Mouse (Mus musculus) stomach, embryonic 15.5 days (tissue): ENCODE data around the gene Bpifa6. TPM values are rescaled to one million over a fixed set of nuclear protein-coding genes. Genes with fewer than 3 reads are reported as not detected.
A peak's percentile ranks its signal among the peaks of the same experiment; 100 is the strongest.
"Not testable (repeated sequence)": the region's sequence is repeated elsewhere in the genome, so short reads cannot be mapped to it uniquely, and the experiment has no call there.

Experiments used
- ATAC-seq: fragments of 200-750 bp; cut with Nextera tagmentation; 2 replicates; pipeline ENCODE4 v1.8.0; 2017; ENCODE audit warnings: low read depth, moderate number of reproducible peaks, moderate TSS enrichment; ENCODE audit not compliant: insufficient read depth, low FRiP score
- H3K27ac ChIP-seq: fragments of 300-500 bp; sonication (generic); 2 replicates; pipeline ENCODE4 v1.5.1; 2015; ENCODE audit warnings: mild to moderate bottlenecking, inconsistent platforms
- H3K27me3 ChIP-seq: fragments of 300-500 bp; sonication (generic); replicated peaks from 2 replicates; pipeline ENCODE4 v1.6.1; 2015; ENCODE audit warnings: inconsistent platforms
- H3K36me3 ChIP-seq: fragments of 300-500 bp; sonication (generic); 2 replicates; pipeline ENCODE4 v1.6.1; 2015; ENCODE audit warnings: inconsistent platforms
- H3K4me1 ChIP-seq: fragments of 300-500 bp; sonication (generic); 2 replicates; pipeline ENCODE4 v1.6.1; 2015; ENCODE audit warnings: inconsistent platforms
- H3K4me2 ChIP-seq: fragments of 300-500 bp; sonication (generic); 2 replicates; pipeline ENCODE4 v1.6.1; 2015; ENCODE audit warnings: mild to moderate bottlenecking, inconsistent platforms
- H3K4me3 ChIP-seq: fragments of 300-500 bp; sonication (generic); replicated peaks from 2 replicates; pipeline ENCODE4 v1.5.1; 2015; ENCODE audit warnings: inconsistent platforms
- H3K9ac ChIP-seq: fragments of 300-500 bp; sonication (generic); 2 replicates; pipeline ENCODE4 v1.6.1; 2015; ENCODE audit warnings: inconsistent platforms
- H3K9me3 ChIP-seq: fragments of 300-500 bp; sonication (generic); 2 replicates; pipeline ENCODE4 v1.6.1; 2016; ENCODE audit warnings: inconsistent platforms
- WGBS: fragments of 180-500 bp; shearing (Covaris S2); methylation state at CpG from one replicate; pipeline ENCODE4 v1.1.7; 2015; 5-methylcytosine and 5-hydroxymethylcytosine counted together
- polyA plus RNA-seq: library from polyadenylated mRNA; unstranded; fragments of >200 nt; fragmentation: Nextera tagmentation; extraction: Ambion mirVana; gene quantifications from 2 replicates; pipeline ENCODE4 v1.2.1, GENCODE M21; 2015

The Bpifa6 gene
- polyA plus RNA-seq, 1 experiment from 2014 or later, result not detected

GRCm38 (mm10) chr2:153995770-153996169 is 21.0 kb downstream of the Bpifa6 start:
- Histone ChIP-seq H3K4me2 (no peak overlapping the region), H3K9me3 (no peaks in the 10 kb centered on the region), H3K27me3 (no peaks in the 10 kb centered on the region), H3K4me3 (no peak overlapping the region), H3K36me3 (no peaks in the 10 kb centered on the region), H3K27ac (no peak overlapping the region), H3K4me1 (no peaks in the 10 kb centered on the region), H3K9ac (no peak overlapping the region)
- peak; percentile 47; the same call in 1 of the 2 replicates for ATAC-seq
- 9% methylated on average over 7 of the region's 7 CpGs for WGBS

- WGBS, result 66% methylated on average over 3 of the region's 3 CpGs
- H3K9ac ChIP-seq, result no peak overlapping the region
- no peaks in the 10 kb centered on the region for H3K36me3 ChIP-seq
- H3K27me3 ChIP-seq, result no peaks in the 10 kb centered on the region
- H3K4me1 ChIP-seq, result no peaks in the 10 kb centered on the region
- H3K27ac ChIP-seq, result no peak overlapping the region
- no peaks in the 10 kb centered on the region for H3K9me3 ChIP-seq
- no peak overlapping the region for H3K4me2 ChIP-seq
- ATAC-seq, result no peak
- H3K4me3 ChIP-seq, result no peak overlapping the region
Measured at GRCm38 (mm10) chr2:154000501-154000900, 25.8 kb downstream of the Bpifa6 start.

- H3K36me3 ChIP-seq, result no peaks in the 10 kb centered on the region
- ATAC-seq, result no peak
- H3K4me3 ChIP-seq, result no peak overlapping the region
- H3K4me1 ChIP-seq, result no peaks in the 10 kb centered on the region
- no peaks in the 10 kb centered on the region for H3K9me3 ChIP-seq
- no peak overlapping the region for H3K27ac ChIP-seq
- no peak overlapping the region for H3K9ac ChIP-seq
- no peaks in the 10 kb centered on the region for H3K27me3 ChIP-seq
- H3K4me2 ChIP-seq, result no peak overlapping the region
Measured at GRCm38 (mm10) chr2:154001056-154001455, 26.3 kb downstream of the Bpifa6 start.

- Histone ChIP-seq H3K9me3 (no peaks in the 10 kb centered on the region), H3K36me3 (no peaks in the 10 kb centered on the region), H3K27ac (no peak overlapping the region), H3K4me2 (no peak overlapping the region), H3K9ac (no peak overlapping the region), H3K4me1 (no peaks in the 10 kb centered on the region), H3K27me3 (no peaks in the 10 kb centered on the region), H3K4me3 (no peak overlapping the region)
- 69% methylated on average over 1 of the region's 1 CpGs for WGBS
- no peak for ATAC-seq
Measured at GRCm38 (mm10) chr2:154004456-154004855, 29.7 kb downstream of the Bpifa6 start.

GRCm38 (mm10) chr2:154005094-154005493 is 30.3 kb downstream of the Bpifa6 start:
- WGBS, result 78% methylated on average over 1 of the region's 1 CpGs
- H3K4me2 ChIP-seq, result no peak overlapping the region
- H3K9me3 ChIP-seq, result no peaks in the 10 kb centered on the region
- no peak overlapping the region for H3K9ac ChIP-seq
- H3K4me3 ChIP-seq, result no peak overlapping the region
- H3K27ac ChIP-seq, result no peak overlapping the region
- H3K36me3 ChIP-seq, result no peaks in the 10 kb centered on the region
- no peak for ATAC-seq
- H3K4me1 ChIP-seq, result no peaks in the 10 kb centered on the region
- H3K27me3 ChIP-seq, result no peaks in the 10 kb centered on the region

- Histone ChIP-seq H3K4me3 (no peak overlapping the region), H3K4me2 (no peak overlapping the region), H3K9me3 (no peaks in the 10 kb centered on the region), H3K4me1 (no peaks in the 10 kb centered on the region), H3K27ac (no peak overlapping the region), H3K36me3 (no peaks in the 10 kb centered on the region), H3K27me3 (no peaks in the 10 kb centered on the region), H3K9ac (no peak overlapping the region)
- ATAC-seq, result no peak
- 74% methylated on average over 4 of the region's 4 CpGs for WGBS
Measured at GRCm38 (mm10) chr2:154005734-154006133, 31.0 kb downstream of the Bpifa6 start.

GRCm38 (mm10) chr2:154006331-154006730 is 31.6 kb downstream of the Bpifa6 start:
- Histone ChIP-seq H3K4me1 (no peaks in the 10 kb centered on the region), H3K36me3 (no peaks in the 10 kb centered on the region), H3K27ac (no peak overlapping the region), H3K4me3 (no peak overlapping the region), H3K9me3 (no peaks in the 10 kb centered on the region), H3K9ac (no peak overlapping the region), H3K4me2 (no peak overlapping the region), H3K27me3 (no peaks in the 10 kb centered on the region)
- WGBS, result 82% methylated on average over 2 of the region's 2 CpGs
- no peak for ATAC-seq

GRCm38 (mm10) chr2:154007381-154007780 is 32.6 kb downstream of the Bpifa6 start:
- 69% methylated on average over 1 of the region's 1 CpGs for WGBS
- no peak overlapping the region for H3K27ac ChIP-seq
- ATAC-seq, result no peak
- no peaks in the 10 kb centered on the region for H3K4me1 ChIP-seq
- H3K27me3 ChIP-seq, result no peaks in the 10 kb centered on the region
- no peaks in the 10 kb centered on the region for H3K9me3 ChIP-seq
- H3K4me3 ChIP-seq, result no peak overlapping the region
- H3K36me3 ChIP-seq, result no peaks in the 10 kb centered on the region
- no peak overlapping the region for H3K4me2 ChIP-seq
- no peak overlapping the region for H3K9ac ChIP-seq

GRCm38 (mm10) chr2:154007965-154008364 is 33.2 kb downstream of the Bpifa6 start, which contains the start of gene Bpifa2:
TSS of gene Bpifa2 (plus strand) at chr2:154008265.
- Histone ChIP-seq H3K27ac (no peak within 1 kb of the TSS), H3K36me3 (no peaks in the 10 kb centered on the region), H3K4me1 (no peaks in the 10 kb centered on the region), H3K9me3 (no peaks in the 10 kb centered on the region), H3K27me3 (no peaks in the 10 kb centered on the region), H3K4me3 (no peak within 1 kb of the TSS), H3K4me2 (no peak within 1 kb of the TSS), H3K9ac (no peak within 1 kb of the TSS)
- 69% methylated on average over 3 of the region's 3 CpGs for WGBS
- no peak for ATAC-seq

GRCm38 (mm10) chr2:154017990-154018389 is 43.2 kb downstream of the Bpifa6 start:
- Histone ChIP-seq H3K4me1 (no peaks in the 10 kb centered on the region), H3K36me3 (no peaks in the 10 kb centered on the region), H3K9me3 (no peaks in the 10 kb centered on the region), H3K4me3 (no peak overlapping the region), H3K9ac (no peak overlapping the region), H3K4me2 (no peak overlapping the region), H3K27ac (no peak overlapping the region), H3K27me3 (no peaks in the 10 kb centered on the region)
- 64% methylated on average over 1 of the region's 1 CpGs for WGBS
- no peak for ATAC-seq

- H3K4me1 ChIP-seq, ATAC-seq: not testable (repeated sequence)
- 87% methylated on average over 4 of the region's 4 CpGs for WGBS
Measured at GRCm38 (mm10) chr2:154024676-154025075, 49.9 kb downstream of the Bpifa6 start.

GRCm38 (mm10) chr2:154038932-154039331 is 64.2 kb downstream of the Bpifa6 start:
- ATAC-seq, result no peak
- Histone ChIP-seq H3K4me1 (no peaks in the 10 kb centered on the region), H3K27me3 (no peaks in the 10 kb centered on the region), H3K36me3 (no peaks in the 10 kb centered on the region), H3K27ac (no peak overlapping the region), H3K4me3 (no peak overlapping the region), H3K4me2 (no peak overlapping the region), H3K9me3 (no peaks in the 10 kb centered on the region), H3K9ac (no peak overlapping the region)
- WGBS, result 51% methylated on average over 2 of the region's 2 CpGs

More at GRCm38 (mm10) chr2:154024676-154025075, 49.9 kb downstream of the Bpifa6 start:
- not testable (repeated sequence) for H3K36me3 ChIP-seq, H3K4me3 ChIP-seq, H3K9ac ChIP-seq, H3K4me2 ChIP-seq, H3K9me3 ChIP-seq, H3K27me3 ChIP-seq, H3K27ac ChIP-seq

- WGBS, result 81% methylated on average over 3 of the region's 3 CpGs
- H3K9me3 ChIP-seq, result no peaks in the 10 kb centered on the region
- no peaks in the 10 kb centered on the region for H3K27me3 ChIP-seq
- H3K9ac ChIP-seq, result no peak overlapping the region
- H3K27ac ChIP-seq, result no peak overlapping the region
- no peak for ATAC-seq
- no peak overlapping the region for H3K4me2 ChIP-seq
- no peaks in the 10 kb centered on the region for H3K36me3 ChIP-seq
- H3K4me1 ChIP-seq, result no peaks in the 10 kb centered on the region
- H3K4me3 ChIP-seq, result no peak overlapping the region
Measured at GRCm38 (mm10) chr2:154044743-154045142, 70.0 kb downstream of the Bpifa6 start.
